Mouse (Mus musculus) heart, postnatal 36 days (tissue): ENCODE measurements around the gene Dcn. TPM values are rescaled to one million over a fixed set of nuclear protein-coding genes. Genes with fewer than 3 reads are reported as not detected.
A peak's percentile ranks its signal among the peaks of the same experiment; 100 is the strongest.

Source experiments
- DNase-seq, 2 experiments: peaks; one replicate each; pipeline ENCODE4 v3.0.0; 2021 to 2022
- intact Hi-C: fragments of 180-260 bp; cut with DNase I; formaldehyde crosslinking; loops from one replicate; pipeline ENCODE4 v1.15.1; 2025
- total RNA-seq, 2 experiments: library from RNA; stranded (reverse); gene quantifications; 2 replicates each; pipeline ENCODE4 v1.2.3; 2021

Dcn gene
- total RNA-seq, 2 experiments from 2014 or later: 425 to 437 TPM

- intact Hi-C loops: no loop called here
- no peak for DNase-seq
Observed at GRCm38 (mm10) chr10:97536921-97537320, 57.5 kb downstream of the Dcn start.

- intact Hi-C loops: no loop called here
- DNase-seq: no peak
Observed at GRCm38 (mm10) chr10:97538202-97538601, 58.8 kb downstream of the Dcn start.

- intact Hi-C loops: no loop called here
- DNase-seq: no peak
Observed at GRCm38 (mm10) chr10:97547740-97548139, 68.3 kb downstream of the Dcn start.

- intact Hi-C loops: loop anchor here (5.0 kb wide), 2 partner anchors 102 to 188 kb away; no protein-coding TSS in a partner anchor
- no peak for DNase-seq
Observed at GRCm38 (mm10) chr10:97564957-97565856, 85.8 kb downstream of the Dcn start, which contains the start of gene Lum. Gene Lum (plus strand): TSS chr10:97565128.

- intact Hi-C loops: loop anchor here (2.0 to 5.0 kb wide), 3 partner anchors 85 to 190 kb away; no protein-coding TSS in a partner anchor
- DNase-seq: peak in 1 of 2 experiments; percentile 34
Observed at GRCm38 (mm10) chr10:97567489-97568135, 88.2 kb downstream of the Dcn start.

Other genes with a start within 250 kb of the Dcn start
- gene Lum, start 85.5 kb downstream of the Dcn start, total RNA-seq: 10 to 100 TPM; 51.9 to 64.4 TPM
- not detected for gene Kera, start 127.3 kb downstream of the Dcn start, total RNA-seq
- gene Epyc, start 164.5 kb downstream of the Dcn start, total RNA-seq: under 1 TPM; 0.30 to 0.44 TPM
- gene Ccer1, start 213.4 kb downstream of the Dcn start, total RNA-seq: not detected
- not detected for gene C030005K15Rik, start 247.1 kb downstream of the Dcn start, total RNA-seq